Comparison of ENCODE assay signal across 9 mouse cellular contexts in the genomic region with DNA sequence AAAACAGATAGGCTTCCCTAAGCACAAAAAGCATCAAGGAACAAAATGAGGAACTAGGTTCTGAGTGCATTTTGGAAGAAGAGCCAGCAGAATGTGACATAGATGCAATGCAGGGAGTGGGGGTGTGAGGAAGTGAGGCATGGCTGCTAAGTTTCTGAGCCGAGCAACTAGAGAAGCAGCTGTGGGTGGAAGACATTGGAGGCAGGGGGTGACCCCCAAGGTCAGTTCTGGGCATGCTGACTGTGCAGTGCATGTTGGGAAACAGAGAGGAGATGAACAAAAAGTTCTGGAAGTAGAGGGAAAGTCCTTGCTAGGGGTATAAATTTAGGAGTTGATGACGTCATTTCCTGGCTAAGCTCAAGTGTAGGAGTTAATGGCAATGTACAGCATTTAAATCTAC. TPM values are rescaled to one million over a fixed set of nuclear protein-coding genes. Genes with fewer than 3 reads are reported as not detected.
DNase-seq lines count a peak whose midpoint lies in the region; ATAC-seq and TF ChIP-seq lines count a peak whose summit lies in the region.
"Had no signal": no experiment of that assay in that cellular context is flagged by ENCODE, and none has a peak within 500 bp of the region (broad histone marks: within the 10 kb centered on the region; RNA-seq: fewer than 3 reads in every experiment).

No protein-coding gene starts in this region.

- ATAC-seq in heart, embryonic 11.5 days (replicated peaks; ENCODE audit: insufficient number of reproducible peaks, low FRiP score, low TSS enrichment), result no peak
- peak; percentile 84 for ATAC-seq in monocyte, adult 5-6 weeks (replicated peaks; ENCODE audit: insufficient number of reproducible peaks, low FRiP score, low TSS enrichment, poor library complexity, severe bottlenecking)
- ATAC-seq in midbrain, embryonic 13.5 days, result no peak
- ATAC-seq in forebrain, embryonic 13.5 days, result no peak

- TF ChIP-seq RAD21 in MEL (IDR thresholded peaks at IDR 0.05; ENCODE audit: low read depth, low read length), result no peak

- TF ChIP-seq EP300 in MEL (IDR thresholded peaks at IDR 0.05; ENCODE audit: low read depth in 1 of 2, low read length in 2 of 2), result no peak

- no peak for TF ChIP-seq CTCF in MEL (IDR thresholded peaks at IDR 0.05 in 2 of 3, conservative IDR thresholded peaks at IDR 0.05 in 1 of 3; ENCODE audit: control insufficient read depth in 1 of 3, insufficient read depth in 1 of 3, low read depth in 2 of 3, low read length in 3 of 3, poor library complexity in 1 of 3, severe bottlenecking in 1 of 3)

- peaks cover 10% of the 10 kb centered on the region; the same call in 1 of the 2 replicates for H3K4me1 ChIP-seq in heart, embryonic 11.5 days (ENCODE audit: control insufficient read depth, insufficient read depth, low read length)
- H3K4me1 ChIP-seq in MEL (ENCODE audit: control insufficient read depth in 1 of 2, insufficient read depth in 2 of 2, low read length in 2 of 2), result peaks cover 0 to 13% of the 10 kb centered on the region in 2 experiments; a peak in 2 of 4 replicates
- H3K4me1 ChIP-seq in midbrain, embryonic 13.5 days (replicated peaks), result no peaks in the 10 kb centered on the region
- H3K4me1 ChIP-seq in forebrain, embryonic 13.5 days, result no peaks in the 10 kb centered on the region

- peak; percentile 25 to 53 for DNase-seq in heart, adult 18-20 months
- peak; percentile 86 for DNase-seq in MEL (ENCODE audit: low read depth, low spot score)
- DNase-seq in heart, postnatal 4 days, result peak; percentile 16
- no peak for DNase-seq in cerebellum, adult 9-11 months

- no peak overlapping the region for H3K4me3 ChIP-seq in heart, embryonic 11.5 days (ENCODE audit: low read depth, low read length)
- H3K4me3 ChIP-seq in MEL (ENCODE audit: control insufficient read depth in 1 of 2, insufficient read depth in 1 of 2, low read depth in 2 of 2, low read length in 2 of 2), result peak overlapping the region; percentile 38 to 48
- no peak overlapping the region for H3K4me3 ChIP-seq in midbrain, embryonic 13.5 days (replicated peaks)
- no peak overlapping the region for H3K4me3 ChIP-seq in forebrain, embryonic 13.5 days
- H3K4me3 ChIP-seq: myocyte had no signal

- no peak overlapping the region for H3K9ac ChIP-seq in heart, embryonic 11.5 days (ENCODE audit: low read depth, low read length)
- H3K9ac ChIP-seq in MEL (ENCODE audit: control insufficient read depth, low read depth, low read length, poor library complexity, severe bottlenecking), result peak overlapping the region; percentile 42
- H3K9ac ChIP-seq in midbrain, embryonic 13.5 days (replicated peaks), result no peak overlapping the region
- no peak overlapping the region for H3K9ac ChIP-seq in forebrain, embryonic 13.5 days

- 36% methylated on average over 2 of the region's 2 CpGs for WGBS in heart, embryonic 11.5 days (ENCODE audit: insufficient replicate concordance)
- WGBS in midbrain, embryonic 13.5 days, result 66% methylated on average over 2 of the region's 2 CpGs
- WGBS in forebrain, embryonic 13.5 days, result 68% methylated on average over 2 of the region's 2 CpGs

- no peaks in the 10 kb centered on the region for H3K79me2 ChIP-seq in MEL (ENCODE audit: control insufficient read depth, insufficient read depth, low read length, poor library complexity)

- H3K9me3 ChIP-seq in heart, embryonic 11.5 days (replicated peaks; ENCODE audit: control insufficient read depth, low read length), result no peaks in the 10 kb centered on the region
- no peaks in the 10 kb centered on the region for H3K9me3 ChIP-seq in MEL (replicated peaks; ENCODE audit: insufficient read depth, low read length)
- no peaks in the 10 kb centered on the region for H3K9me3 ChIP-seq in midbrain, embryonic 13.5 days
- H3K9me3 ChIP-seq in forebrain, embryonic 13.5 days (replicated peaks), result no peaks in the 10 kb centered on the region

- no peak for TF ChIP-seq POLR2A in MEL (IDR thresholded peaks at IDR 0.05; ENCODE audit: control insufficient read depth in 1 of 2, insufficient read depth in 1 of 2, low read depth in 1 of 2, low read length in 2 of 2, poor library complexity in 1 of 2)

- H3K27ac ChIP-seq in heart, embryonic 11.5 days (ENCODE audit: low read depth, low read length), result no peak overlapping the region
- peak overlapping the region; percentile 69 for H3K27ac ChIP-seq in MEL (ENCODE audit: control insufficient read depth, low read depth, low read length)
- H3K27ac ChIP-seq in midbrain, embryonic 13.5 days, result no peak overlapping the region
- H3K27ac ChIP-seq in forebrain, embryonic 13.5 days, result no peak overlapping the region

- H3K4me2 ChIP-seq in heart, embryonic 11.5 days, result no peak overlapping the region
- no peak overlapping the region for H3K4me2 ChIP-seq in midbrain, embryonic 13.5 days (replicated peaks)
- no peak overlapping the region for H3K4me2 ChIP-seq in forebrain, embryonic 13.5 days

- no peaks in the 10 kb centered on the region for H3K36me3 ChIP-seq in heart, embryonic 11.5 days (ENCODE audit: control insufficient read depth, insufficient read depth, low read length)
- H3K36me3 ChIP-seq in MEL (ENCODE audit: control insufficient read depth in 1 of 2, insufficient read depth in 2 of 2, low read length in 2 of 2), result peaks cover 0 to 5% of the 10 kb centered on the region in 2 experiments; a peak in 2 of 4 replicates
- H3K36me3 ChIP-seq in midbrain, embryonic 13.5 days, result no peaks in the 10 kb centered on the region
- H3K36me3 ChIP-seq in forebrain, embryonic 13.5 days (ENCODE audit: poor library complexity, severe bottlenecking), result no peaks in the 10 kb centered on the region

- H3K27me3 ChIP-seq in heart, embryonic 11.5 days (ENCODE audit: control insufficient read depth, insufficient read depth, low read length), result no peaks in the 10 kb centered on the region
- peaks cover 6 to 8% of the 10 kb centered on the region in 2 experiments for H3K27me3 ChIP-seq in MEL (ENCODE audit: control insufficient read depth in 1 of 2, insufficient read depth in 2 of 2, low read length in 2 of 2)
- no peaks in the 10 kb centered on the region for H3K27me3 ChIP-seq in midbrain, embryonic 13.5 days
- H3K27me3 ChIP-seq in forebrain, embryonic 13.5 days, result 0 out of 2 replicates have a peak, but pooled peaks cover 9% of the 10 kb centered on the region

TF ChIP-seq in MEL, 35 proteins besides CTCF, POLR2A, EP300 and RAD21:
- TF ChIP-seq TAL1 (IDR thresholded peaks at IDR 0.05; ENCODE audit: low read length) (no peak), MAFK (IDR thresholded peaks at IDR 0.05; ENCODE audit: borderline replicate concordance, low read depth, low read length) (no peak), MXI1 (IDR thresholded peaks at IDR 0.05; ENCODE audit: low read depth, low read length) (0 out of 2 replicates have a peak, but pooled peaks have one; percentile 23), SIN3A (IDR thresholded peaks at IDR 0.05; ENCODE audit: low read length) (0 out of 2 replicates have a peak, but pooled peaks have one; percentile 19), GATA1 (IDR thresholded peaks at IDR 0.05; ENCODE audit: low read depth, low read length) (no peak), E2F4 (IDR thresholded peaks at IDR 0.05; ENCODE audit: borderline replicate concordance, low read depth, low read length) (no peak), CHD2 (IDR thresholded peaks at IDR 0.05; ENCODE audit: low read length) (no peak), ETS1 (IDR thresholded peaks at IDR 0.05; ENCODE audit: low read depth, low read length) (no peak), JUND (IDR thresholded peaks at IDR 0.05; ENCODE audit: low read depth, low read length) (peak; percentile 66; the same call in 1 of the 2 replicates), MEF2A (IDR thresholded peaks at IDR 0.05; ENCODE audit: extremely low read depth, insufficient replicate concordance, low read depth, low read length, poor library complexity, severe bottlenecking) (no peak), MYC (IDR thresholded peaks at IDR 0.05; ENCODE audit: low read depth, low read length) (peak; percentile 57), ZNF384 (IDR thresholded peaks at IDR 0.05; ENCODE audit: low read depth, low read length) (no peak), ZKSCAN1 (IDR thresholded peaks at IDR 0.05; ENCODE audit: low read depth, low read length) (no peak)

RNA-seq across cellular contexts. Expression of a gene that starts 21.4 kb away (rescaled TPM):
- total RNA-seq in heart, adult 18-20 months (2021), result 10 to 100 TPM in 1 of 2 experiments, 1 to 10 TPM in 1; 8.9 to 11.6 TPM
- polyA plus RNA-seq in heart, embryonic 11.5 days (2014; fragmentation: Nextera tagmentation; extraction: Ambion mirVana), result 21.2 and 21.5 TPM in 2 replicates
- 17.6 and 21.4 TPM in 2 replicates for total RNA-seq in MEL (2012; rRNA removed)
- polyA plus RNA-seq in MEL (2012; ENCODE audit: insufficient read depth in 1 of 2, insufficient read length in 2 of 2, low read depth in 1 of 2, low replicate concordance in 2 of 2, missing spikeins in 1 of 2), result 10 to 100 TPM in 1 of 2 experiments, not detected in 1; 31.4 TPM
- 10 to 100 TPM; 19.2 to 20.0 TPM for total RNA-seq in heart, postnatal 4 days (2021)
- total RNA-seq in monocyte, adult 5-6 weeks (2017), result 17.9 to 41.2 TPM (median 31.6 TPM) in 3 replicates
- polyA plus RNA-seq in midbrain, embryonic 13.5 days (2015; fragmentation: Nextera tagmentation; extraction: Ambion mirVana), result 22.5 and 23.2 TPM in 2 replicates
- polyA plus RNA-seq in forebrain, embryonic 13.5 days (2015; fragmentation: Nextera tagmentation; extraction: Ambion mirVana), result 21.6 and 22.5 TPM in 2 replicates

RNA-seq across cellular contexts. Expression of a gene that starts 33.4 kb away (rescaled TPM):
- 1 to 10 TPM; 1.7 to 2.0 TPM for total RNA-seq in heart, adult 18-20 months (2021)
- 9.7 and 17.5 TPM in 2 replicates for polyA plus RNA-seq in heart, embryonic 11.5 days (2014; fragmentation: Nextera tagmentation; extraction: Ambion mirVana)
- total RNA-seq in MEL (2012; rRNA removed), result not detected in 2 replicates
- not detected for polyA plus RNA-seq in MEL (2012; ENCODE audit: insufficient read depth in 1 of 2, insufficient read length in 2 of 2, low read depth in 1 of 2, low replicate concordance in 2 of 2, missing spikeins in 1 of 2)
- total RNA-seq in heart, postnatal 4 days (2021), result 10 to 100 TPM in 1 of 2 experiments, 1 to 10 TPM in 1; 9.6 to 12.5 TPM
- total RNA-seq in monocyte, adult 5-6 weeks (2017), result 3.2 to 5.0 TPM (median 3.7 TPM) in 3 replicates
- polyA plus RNA-seq in midbrain, embryonic 13.5 days (2015; fragmentation: Nextera tagmentation; extraction: Ambion mirVana), result 5.5 and 5.6 TPM in 2 replicates
- polyA plus RNA-seq in forebrain, embryonic 13.5 days (2015; fragmentation: Nextera tagmentation; extraction: Ambion mirVana), result 4.4 and 4.5 TPM in 2 replicates
- polyA plus RNA-seq: myocyte had no signal

Comparison
In these comparisons a context has a peak if more than half of its experiments do, and no peak if none do; other contexts are left out.
1. H3K4me3 ChIP-seq: peak in MEL (2 of 2); none in heart, embryonic 11.5 days (single experiment), midbrain, embryonic 13.5 days (single experiment) and forebrain, embryonic 13.5 days (single experiment).